Mouse (Mus musculus) heart, embryonic 15.5 days (tissue): ENCODE data around the gene Aff3. TPM values are rescaled to one million over a fixed set of nuclear protein-coding genes. Genes with fewer than 3 reads are reported as not detected.

Experiments used
- ATAC-seq: fragments of 200-750 bp; cut with Nextera tagmentation; replicated peaks from 2 replicates; pipeline ENCODE4 v1.8.0; 2017; ENCODE audit warnings: low read depth, moderate TSS enrichment; ENCODE audit not compliant: insufficient number of reproducible peaks, insufficient read depth, low FRiP score
- H3K27ac ChIP-seq: fragments of 300-500 bp; sonication (generic); 2 replicates; pipeline ENCODE4 v1.5.1; 2015; ENCODE audit warnings: mild to moderate bottlenecking, inconsistent platforms
- H3K27me3 ChIP-seq: fragments of 300-500 bp; sonication (generic); 2 replicates; pipeline ENCODE4 v1.6.1; 2015; ENCODE audit warnings: inconsistent platforms
- H3K36me3 ChIP-seq: fragments of 300-500 bp; sonication (generic); 2 replicates; pipeline ENCODE4 v1.6.1; 2015; ENCODE audit warnings: mild to moderate bottlenecking, inconsistent platforms
- H3K4me1 ChIP-seq: fragments of 300-500 bp; sonication (generic); replicated peaks from 2 replicates; pipeline ENCODE4 v1.6.1; 2015; ENCODE audit warnings: inconsistent platforms
- H3K4me2 ChIP-seq: fragments of 300-500 bp; sonication (generic); 2 replicates; pipeline ENCODE4 v1.6.1; 2015; ENCODE audit warnings: inconsistent platforms, mild to moderate bottlenecking, moderate library complexity
- H3K4me3 ChIP-seq: fragments of 300-500 bp; sonication (generic); 2 replicates; pipeline ENCODE4 v1.5.1; 2015; ENCODE audit warnings: mild to moderate bottlenecking, inconsistent platforms
- H3K9ac ChIP-seq: fragments of 300-500 bp; sonication (generic); 2 replicates; pipeline ENCODE4 v1.6.1; 2015; ENCODE audit warnings: mild to moderate bottlenecking, inconsistent platforms
- H3K9me3 ChIP-seq: fragments of 300-500 bp; sonication (generic); replicated peaks from 2 replicates; pipeline ENCODE4 v1.6.1; 2016; ENCODE audit warnings: inconsistent platforms
- WGBS: fragments of 180-500 bp; shearing (Covaris S2); methylation state at CpG from one replicate; pipeline ENCODE4 v1.1.7; 2015; ENCODE audit warnings: mixed read lengths; 5-methylcytosine and 5-hydroxymethylcytosine counted together
- polyA plus RNA-seq: library from polyadenylated mRNA; unstranded; fragments of >200 nt; fragmentation: Nextera tagmentation; extraction: Ambion mirVana; gene quantifications from 2 replicates; pipeline ENCODE4 v1.2.1, GENCODE M21; 2015

The Aff3 gene
- 2.2 and 3.7 TPM in 2 replicates for polyA plus RNA-seq

- Histone ChIP-seq H3K27me3 (no peaks in the 10 kb centered on the region), H3K9ac (no peak within 1 kb of the TSS), H3K4me1 (no peaks in the 10 kb centered on the region; the same call in 1 of the 2 replicates), H3K4me3 (no peak within 1 kb of the TSS), H3K9me3 (no peaks in the 10 kb centered on the region), H3K36me3 (no peaks in the 10 kb centered on the region), H3K4me2 (no peak within 1 kb of the TSS), H3K27ac (no peak within 1 kb of the TSS)
- 70% methylated on average over 13 of the region's 13 CpGs for WGBS
- no peak for ATAC-seq
These were observed at the start of gene Aff3 for GRCm38 (mm10) chr1:38664777-38665176. Aff3 (minus strand) TSS chr1:38664955.

GRCm38 (mm10) chr1:38700646-38701045 lies 35.9 kb upstream of the Aff3 start:
- H3K4me3 ChIP-seq = no peak overlapping the region
- no peak for ATAC-seq
- H3K9me3 ChIP-seq = no peaks in the 10 kb centered on the region
- H3K27me3 ChIP-seq = 0 out of 2 replicates have a peak, but pooled peaks cover 3% of the 10 kb centered on the region
- 55% methylated on average over 6 of the region's 6 CpGs for WGBS
- H3K27ac ChIP-seq = no peak overlapping the region
- H3K36me3 ChIP-seq = no peaks in the 10 kb centered on the region
- peaks cover 6% of the 10 kb centered on the region; the same call in 1 of the 2 replicates for H3K4me1 ChIP-seq
- H3K4me2 ChIP-seq = no peak overlapping the region
- no peak overlapping the region for H3K9ac ChIP-seq

GRCm38 (mm10) chr1:38699244-38699643 lies 34.5 kb upstream of the Aff3 start:
- Histone ChIP-seq H3K27me3 (0 out of 2 replicates have a peak, but pooled peaks cover 3% of the 10 kb centered on the region), H3K9me3 (no peaks in the 10 kb centered on the region), H3K9ac (no peak overlapping the region), H3K4me1 (peaks cover 6% of the 10 kb centered on the region; the same call in 1 of the 2 replicates), H3K4me2 (no peak overlapping the region), H3K36me3 (no peaks in the 10 kb centered on the region), H3K4me3 (no peak overlapping the region), H3K27ac (no peak overlapping the region)
- ATAC-seq = no peak
- 80% methylated on average over 10 of the region's 10 CpGs for WGBS

DNA sequence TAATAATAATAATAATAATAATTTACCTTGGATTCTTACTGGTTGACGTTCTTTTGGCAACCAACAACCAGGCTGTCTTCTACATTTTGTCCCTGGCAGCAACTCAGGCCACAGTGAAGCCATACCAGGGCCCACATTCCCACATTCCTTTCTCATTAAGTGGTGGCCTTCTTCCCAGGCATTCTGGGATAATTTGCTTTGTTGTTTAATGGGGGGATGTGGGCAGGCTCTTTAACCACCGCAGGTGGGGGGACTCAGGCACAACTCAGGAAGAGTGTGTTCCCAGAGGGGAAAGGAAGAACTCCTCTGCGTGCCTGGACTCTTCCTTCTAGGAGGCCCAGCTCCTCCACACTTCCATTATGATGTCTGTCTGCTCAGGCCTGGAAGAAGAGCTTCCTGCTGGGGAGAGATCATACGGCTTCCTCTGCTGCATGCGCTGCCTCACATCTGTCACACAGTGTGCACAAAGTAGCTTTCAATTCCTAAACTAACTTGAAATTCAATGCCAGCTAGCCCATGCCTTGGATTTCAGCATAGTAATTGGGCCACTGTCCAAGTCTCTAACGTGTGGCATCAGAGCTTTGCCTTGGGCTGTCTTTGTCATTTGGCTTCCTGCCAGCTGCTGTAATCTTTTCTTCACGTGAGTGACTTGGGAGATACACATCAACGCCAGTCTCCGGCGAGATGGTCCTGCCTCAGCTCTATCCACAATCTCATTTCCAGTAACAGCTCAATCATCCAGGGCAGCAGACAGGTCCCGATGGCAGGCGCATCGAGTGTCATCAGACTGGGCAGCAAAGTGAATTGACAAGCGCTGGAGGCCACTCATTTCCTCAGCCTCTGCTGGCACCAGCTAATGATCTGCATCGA lies 31.3 kb upstream of the Aff3 start:
- no peak for ATAC-seq
- Histone ChIP-seq H3K27ac (no peak overlapping the region), H3K4me3 (no peak overlapping the region), H3K4me2 (no peak overlapping the region), H3K9ac (no peak overlapping the region), H3K9me3 (no peaks in the 10 kb centered on the region), H3K36me3 (no peaks in the 10 kb centered on the region), H3K4me1 (peaks cover 6% of the 10 kb centered on the region; the same call in 1 of the 2 replicates), H3K27me3 (peaks cover 3% of the 10 kb centered on the region; the same call in 1 of the 2 replicates)
- 46% methylated on average over 15 of the region's 15 CpGs for WGBS

DNA sequence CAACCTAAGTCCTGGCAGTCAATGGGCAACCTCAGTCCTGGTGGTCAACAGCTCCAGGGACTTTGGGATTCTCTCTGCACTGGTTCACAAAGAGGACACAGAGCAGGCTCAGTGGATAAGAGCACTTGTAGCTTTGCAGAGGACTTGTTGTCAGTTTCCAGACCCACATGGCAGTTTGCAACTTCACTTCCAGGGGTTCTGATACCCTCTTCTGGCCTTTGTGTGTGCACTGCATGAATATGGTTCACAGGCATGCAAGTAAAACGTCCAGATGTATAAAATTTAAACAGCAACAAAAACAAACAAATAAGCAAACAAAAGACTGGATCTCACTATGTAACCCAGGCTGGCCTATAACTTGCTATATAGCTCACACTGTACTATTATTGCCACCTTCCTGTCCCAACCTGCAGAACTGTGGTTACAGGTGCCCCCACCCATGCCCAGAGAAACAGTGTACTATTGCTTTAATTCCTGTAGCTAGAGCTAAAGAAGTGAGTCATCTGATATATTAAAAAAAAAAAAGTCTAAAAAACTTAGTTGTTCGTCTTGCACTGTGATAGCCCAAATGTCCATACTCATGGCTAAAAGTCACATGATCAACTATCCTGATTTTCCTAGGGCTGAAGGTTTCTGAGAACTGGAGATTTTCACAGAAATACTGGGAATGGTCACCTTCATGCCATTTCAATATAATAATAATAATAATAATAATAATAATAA lies 30.5 kb upstream of the Aff3 start:
- Histone ChIP-seq H3K4me1 (peaks cover 6% of the 10 kb centered on the region; the same call in 1 of the 2 replicates), H3K9me3 (no peaks in the 10 kb centered on the region), H3K27me3 (peaks cover 3% of the 10 kb centered on the region; the same call in 1 of the 2 replicates), H3K9ac (no peak overlapping the region), H3K4me3 (no peak overlapping the region), H3K36me3 (no peaks in the 10 kb centered on the region), H3K27ac (no peak overlapping the region), H3K4me2 (no peak overlapping the region)
- ATAC-seq = no peak
- WGBS = 63% methylated on average over 2 of the region's 2 CpGs

DNA sequence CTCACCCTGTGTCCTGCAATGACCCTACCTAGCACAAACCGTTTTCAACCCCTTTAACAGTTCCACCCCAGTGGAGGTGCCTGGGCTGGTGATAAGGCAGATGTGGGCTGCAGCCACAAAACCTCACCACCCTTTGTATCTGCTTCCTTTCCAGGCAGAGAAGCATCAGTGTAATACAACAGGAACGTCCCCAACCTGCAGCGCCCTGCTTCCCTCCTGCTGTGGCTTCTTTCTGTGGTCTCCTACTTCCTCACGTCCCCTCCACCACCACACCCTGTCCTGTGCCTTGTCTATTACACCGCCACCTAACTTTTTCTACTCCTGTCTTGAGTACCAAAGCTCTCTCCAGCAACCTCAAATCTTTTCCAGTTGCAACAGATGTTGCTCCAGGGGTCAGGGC lies 29.4 kb upstream of the Aff3 start:
- Histone ChIP-seq H3K9me3 (no peaks in the 10 kb centered on the region), H3K36me3 (no peaks in the 10 kb centered on the region), H3K4me1 (peaks cover 6% of the 10 kb centered on the region; the same call in 1 of the 2 replicates), H3K4me3 (no peak overlapping the region), H3K27ac (no peak overlapping the region), H3K9ac (no peak overlapping the region), H3K4me2 (no peak overlapping the region), H3K27me3 (peaks cover 3% of the 10 kb centered on the region; the same call in 1 of the 2 replicates)
- 49% methylated on average over 5 of the region's 5 CpGs for WGBS
- no peak for ATAC-seq

- no peak for ATAC-seq
- Histone ChIP-seq H3K27me3 (no peaks in the 10 kb centered on the region; the same call in 1 of the 2 replicates), H3K9me3 (no peaks in the 10 kb centered on the region), H3K4me1 (no peaks in the 10 kb centered on the region), H3K36me3 (no peaks in the 10 kb centered on the region), H3K9ac (no peak overlapping the region), H3K4me2 (no peak overlapping the region), H3K4me3 (no peak overlapping the region), H3K27ac (no peak overlapping the region)
- WGBS = 65% methylated on average over 6 of the region's 6 CpGs
These were observed 25.7 kb upstream of the Aff3 start for GRCm38 (mm10) chr1:38690471-38690870.

DNA sequence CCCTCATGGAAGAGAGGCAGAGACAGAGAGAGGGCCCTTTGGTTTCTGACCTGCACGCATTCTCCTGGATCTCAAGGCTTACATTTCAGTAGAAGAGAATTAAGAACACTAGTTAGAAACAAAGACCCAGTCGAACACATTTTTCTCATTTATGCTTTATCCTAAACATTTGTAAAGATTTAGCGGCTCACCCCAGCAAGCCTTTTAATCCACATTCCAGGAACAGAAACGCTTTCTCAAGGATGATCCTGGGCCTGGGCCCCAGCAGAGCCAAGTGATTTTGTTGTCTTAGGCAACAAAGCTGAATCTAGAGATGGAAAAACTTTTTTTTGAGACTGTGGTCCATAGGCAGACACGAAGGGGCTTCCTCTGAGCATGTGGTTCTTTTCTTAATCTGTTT lies 23.5 kb upstream of the Aff3 start:
- no peak overlapping the region for H3K4me2 ChIP-seq
- H3K27me3 ChIP-seq = no peaks in the 10 kb centered on the region; the same call in 1 of the 2 replicates
- H3K36me3 ChIP-seq = no peaks in the 10 kb centered on the region
- no peak overlapping the region for H3K27ac ChIP-seq
- no peak overlapping the region for H3K9ac ChIP-seq
- no peaks in the 10 kb centered on the region for H3K4me1 ChIP-seq
- no peak for ATAC-seq
- 68% methylated on average over 5 of the region's 5 CpGs for WGBS
- no peaks in the 10 kb centered on the region for H3K9me3 ChIP-seq
- no peak overlapping the region for H3K4me3 ChIP-seq

GRCm38 (mm10) chr1:38685706-38686105 lies 21.0 kb upstream of the Aff3 start:
- Histone ChIP-seq H3K9me3 (no peaks in the 10 kb centered on the region), H3K4me1 (no peaks in the 10 kb centered on the region), H3K9ac (no peak overlapping the region), H3K4me3 (no peak overlapping the region), H3K36me3 (no peaks in the 10 kb centered on the region), H3K27me3 (no peaks in the 10 kb centered on the region), H3K4me2 (no peak overlapping the region), H3K27ac (no peak overlapping the region)
- 87% methylated on average over 5 of the region's 5 CpGs for WGBS
- ATAC-seq = no peak

DNA sequence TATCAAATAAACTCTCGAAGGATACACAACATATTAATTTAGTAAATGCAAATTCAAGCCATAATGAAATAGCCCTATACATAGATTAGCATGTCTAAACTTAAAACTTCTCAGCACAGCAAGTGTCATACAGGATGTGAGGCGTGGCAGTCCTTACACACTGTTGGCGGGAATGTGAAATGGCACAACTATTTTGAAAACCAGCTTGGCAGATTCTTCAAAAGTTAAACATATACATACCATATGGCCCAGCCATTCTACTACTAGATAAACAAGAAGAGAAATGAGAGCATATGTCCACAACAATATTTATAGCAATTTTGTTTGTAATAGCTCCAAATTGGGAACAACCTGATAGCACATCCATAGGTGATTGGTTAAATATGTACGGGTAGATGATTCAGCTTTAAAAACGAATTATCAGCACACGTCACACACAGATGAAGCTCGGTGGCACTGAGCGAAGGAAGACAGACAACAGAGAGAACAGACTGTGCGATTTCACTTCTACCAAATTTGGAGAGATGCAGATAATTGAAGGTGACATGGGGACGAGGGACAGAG lies 18.5 kb upstream of the Aff3 start:
- Histone ChIP-seq H3K36me3 (no peaks in the 10 kb centered on the region), H3K9me3 (no peaks in the 10 kb centered on the region), H3K27me3 (no peaks in the 10 kb centered on the region), H3K4me2 (no peak overlapping the region), H3K4me1 (no peaks in the 10 kb centered on the region), H3K4me3 (no peak overlapping the region), H3K27ac (no peak overlapping the region), H3K9ac (no peak overlapping the region)
- 75% methylated on average over 10 of the region's 10 CpGs for WGBS
- ATAC-seq = no peak

- Histone ChIP-seq H3K27ac (no peak overlapping the region), H3K4me3 (no peak overlapping the region), H3K9ac (no peak overlapping the region), H3K4me2 (no peak overlapping the region), H3K9me3 (no peaks in the 10 kb centered on the region), H3K27me3 (no peaks in the 10 kb centered on the region), H3K4me1 (no peaks in the 10 kb centered on the region), H3K36me3 (no peaks in the 10 kb centered on the region)
- no peak for ATAC-seq
- WGBS = 56% methylated on average over 8 of the region's 8 CpGs
These were observed 15.1 kb upstream of the Aff3 start for GRCm38 (mm10) chr1:38679890-38680289.
